Mouse (Mus musculus): ENCODE results near the gene Stk4. TPM values are rescaled to one million over a fixed set of nuclear protein-coding genes. Genes with fewer than 3 reads are reported as not detected.

Stk4 gene
- total RNA-seq, 1 experiment: 58.5 TPM

- no peak overlapping the region for H3K9ac ChIP-seq (ENCODE audit: insufficient read depth, low read depth, low read length, poor library complexity, severe bottlenecking)
- in situ Hi-C loops (cut with MboI; ENCODE audit: low sequenced_read_pairs in 2 of 2, unreplicated experiment in 2 of 2): no loop called here
- H3K4me1 ChIP-seq (ENCODE audit: control insufficient read depth in 2 of 2, insufficient read depth in 2 of 2, low read length in 2 of 2, poor library complexity in 1 of 2): no peaks in the 10 kb centered on the region
- H3K4me3 ChIP-seq (ENCODE audit: insufficient read depth in 1 of 2, low read depth in 1 of 2, low read length in 2 of 2, poor library complexity in 1 of 2, severe bottlenecking in 1 of 2): no peak overlapping the region
- H3K9me3 ChIP-seq (ENCODE audit: control insufficient read depth, insufficient read depth, low read depth, low read length): no peaks in the 10 kb centered on the region
- no peak overlapping the region for H3K27ac ChIP-seq (ENCODE audit: insufficient read depth, low read depth, low read length, poor library complexity, severe bottlenecking)
- H3K36me3 ChIP-seq (ENCODE audit: control insufficient read depth, insufficient read depth, low read length, poor library complexity, severe bottlenecking): no peaks in the 10 kb centered on the region
- DNase-seq (ENCODE audit: low read depth, low spot score): no peak
- TF ChIP-seq ZC3H11A (IDR thresholded peaks at IDR 0.05; ENCODE audit: borderline replicate concordance, low read depth, low read length): no peak
- TF ChIP-seq ZNF384 (IDR thresholded peaks at IDR 0.05; ENCODE audit: low read depth, low read length): no peak
- no peak for TF ChIP-seq CHD2 (IDR thresholded peaks at IDR 0.05; ENCODE audit: low read depth, low read length)
- TF ChIP-seq HCFC1 (IDR thresholded peaks at IDR 0.05; ENCODE audit: borderline replicate concordance, insufficient read depth, low read length): no peak
- TF ChIP-seq MAFK (IDR thresholded peaks at IDR 0.05; ENCODE audit: insufficient read depth, low read depth, low read length): no peak
Observed at GRCm38 (mm10) chr2:164173394-164173793, 103.3 kb downstream of the Stk4 start.

GRCm38 (mm10) chr2:164174649-164175395, 104.7 kb downstream of the Stk4 start:
- Histone ChIP-seq H3K27ac (ENCODE audit: insufficient read depth, low read depth, low read length, poor library complexity, severe bottlenecking) (no peak overlapping the region), H3K36me3 (ENCODE audit: control insufficient read depth, insufficient read depth, low read length, poor library complexity, severe bottlenecking) (no peaks in the 10 kb centered on the region), H3K4me3 (ENCODE audit: insufficient read depth in 1 of 2, low read depth in 1 of 2, low read length in 2 of 2, poor library complexity in 1 of 2, severe bottlenecking in 1 of 2) (no peak overlapping the region), H3K9me3 (ENCODE audit: control insufficient read depth, insufficient read depth, low read depth, low read length) (no peaks in the 10 kb centered on the region), H3K4me1 (ENCODE audit: control insufficient read depth in 2 of 2, insufficient read depth in 2 of 2, low read length in 2 of 2, poor library complexity in 1 of 2) (no peaks in the 10 kb centered on the region), H3K9ac (ENCODE audit: insufficient read depth, low read depth, low read length, poor library complexity, severe bottlenecking) (no peak overlapping the region)
- no peak for TF ChIP-seq MAFK (IDR thresholded peaks at IDR 0.05; ENCODE audit: insufficient read depth, low read depth, low read length)
- TF ChIP-seq CHD2 (IDR thresholded peaks at IDR 0.05; ENCODE audit: low read depth, low read length): no peak
- TF ChIP-seq HCFC1 (IDR thresholded peaks at IDR 0.05; ENCODE audit: borderline replicate concordance, insufficient read depth, low read length): no peak
- no peak for TF ChIP-seq ZNF384 (IDR thresholded peaks at IDR 0.05; ENCODE audit: low read depth, low read length)
- TF ChIP-seq ZC3H11A (IDR thresholded peaks at IDR 0.05; ENCODE audit: borderline replicate concordance, low read depth, low read length): no peak
- in situ Hi-C loops (cut with MboI; ENCODE audit: low sequenced_read_pairs in 2 of 2, unreplicated experiment in 2 of 2): no loop called here
- DNase-seq (ENCODE audit: low read depth, low spot score): no peak

- no peak for DNase-seq (ENCODE audit: low read depth, low spot score)
- H3K27ac ChIP-seq (ENCODE audit: insufficient read depth, low read depth, low read length, poor library complexity, severe bottlenecking): no peak overlapping the region
- no peak overlapping the region for H3K9ac ChIP-seq (ENCODE audit: insufficient read depth, low read depth, low read length, poor library complexity, severe bottlenecking)
- TF ChIP-seq CHD2 (IDR thresholded peaks at IDR 0.05; ENCODE audit: low read depth, low read length) (no peak), ZNF384 (IDR thresholded peaks at IDR 0.05; ENCODE audit: low read depth, low read length) (no peak), HCFC1 (IDR thresholded peaks at IDR 0.05; ENCODE audit: borderline replicate concordance, insufficient read depth, low read length) (no peak)
- H3K4me1 ChIP-seq (ENCODE audit: control insufficient read depth in 2 of 2, insufficient read depth in 2 of 2, low read length in 2 of 2, poor library complexity in 1 of 2): no peaks in the 10 kb centered on the region
- in situ Hi-C loops (cut with MboI; ENCODE audit: low sequenced_read_pairs in 2 of 2, unreplicated experiment in 2 of 2): no loop called here
- H3K4me3 ChIP-seq (ENCODE audit: insufficient read depth in 1 of 2, low read depth in 1 of 2, low read length in 2 of 2, poor library complexity in 1 of 2, severe bottlenecking in 1 of 2): no peak overlapping the region
- H3K36me3 ChIP-seq (ENCODE audit: control insufficient read depth, insufficient read depth, low read length, poor library complexity, severe bottlenecking): no peaks in the 10 kb centered on the region
- H3K9me3 ChIP-seq (ENCODE audit: control insufficient read depth, insufficient read depth, low read depth, low read length): no peaks in the 10 kb centered on the region
Observed at GRCm38 (mm10) chr2:164175850-164176249, 105.7 kb downstream of the Stk4 start.

GRCm38 (mm10) chr2:164177831-164178230, 107.7 kb downstream of the Stk4 start:
- H3K36me3 ChIP-seq (ENCODE audit: control insufficient read depth, insufficient read depth, low read length, poor library complexity, severe bottlenecking): no peaks in the 10 kb centered on the region
- in situ Hi-C loops (cut with MboI; ENCODE audit: low sequenced_read_pairs in 2 of 2, unreplicated experiment in 2 of 2): no loop called here

More at GRCm38 (mm10) chr2:164177831-164178230, 107.7 kb downstream of the Stk4 start:
- no peak overlapping the region for H3K27ac ChIP-seq (ENCODE audit: insufficient read depth, low read depth, low read length, poor library complexity, severe bottlenecking)
- no peak overlapping the region for H3K4me3 ChIP-seq (ENCODE audit: insufficient read depth in 1 of 2, low read depth in 1 of 2, low read length in 2 of 2, poor library complexity in 1 of 2, severe bottlenecking in 1 of 2)
- TF ChIP-seq CHD2 (IDR thresholded peaks at IDR 0.05; ENCODE audit: low read depth, low read length): no peak
- no peak for TF ChIP-seq ZNF384 (IDR thresholded peaks at IDR 0.05; ENCODE audit: low read depth, low read length)
- no peak for TF ChIP-seq HCFC1 (IDR thresholded peaks at IDR 0.05; ENCODE audit: borderline replicate concordance, insufficient read depth, low read length)
- no peak for TF ChIP-seq ZC3H11A (IDR thresholded peaks at IDR 0.05; ENCODE audit: borderline replicate concordance, low read depth, low read length)
- no peak for TF ChIP-seq MAFK (IDR thresholded peaks at IDR 0.05; ENCODE audit: insufficient read depth, low read depth, low read length)
- no peaks in the 10 kb centered on the region for H3K4me1 ChIP-seq (ENCODE audit: control insufficient read depth in 2 of 2, insufficient read depth in 2 of 2, low read length in 2 of 2, poor library complexity in 1 of 2)
- no peak overlapping the region for H3K9ac ChIP-seq (ENCODE audit: insufficient read depth, low read depth, low read length, poor library complexity, severe bottlenecking)
- no peak for DNase-seq (ENCODE audit: low read depth, low spot score)
- H3K9me3 ChIP-seq (ENCODE audit: control insufficient read depth, insufficient read depth, low read depth, low read length): no peaks in the 10 kb centered on the region

All from ES-E14 (cell line).